Mouse (Mus musculus): ENCODE data around the gene Dtx3. TPM values are rescaled to one million over a fixed set of nuclear protein-coding genes. Genes with fewer than 3 reads are reported as not detected.
A peak's percentile ranks its signal among the peaks of the same experiment; 100 is the strongest.
"Not testable (repeated sequence)": the region's sequence is repeated elsewhere in the genome, so short reads cannot be mapped to it uniquely, and the experiment has no call there.

Gene Dtx3
- total and polyA plus RNA-seq, 2 experiments from 2014 or later, result 175 to 245 TPM

DNA sequence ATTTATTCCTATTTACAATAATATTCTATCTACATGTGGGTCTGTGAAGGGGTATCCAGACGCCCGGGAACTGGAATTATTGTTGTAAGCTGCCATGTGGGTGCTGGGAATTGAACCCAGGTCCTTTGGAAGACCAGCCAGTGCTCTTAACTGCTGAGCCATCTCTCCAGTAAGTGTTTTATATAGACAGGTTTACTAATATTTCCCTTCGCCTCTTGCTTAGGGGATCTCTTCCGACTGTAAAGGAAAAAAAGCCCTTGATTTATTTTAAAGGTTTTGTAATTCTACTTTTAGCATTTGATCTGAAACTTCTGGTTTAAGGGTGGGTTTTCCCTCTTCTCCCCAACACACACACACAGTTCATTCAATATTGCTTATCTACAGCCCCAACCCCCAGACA, 31.3 kb downstream of the Dtx3 start:
- ATAC-seq, result no peak
- peak overlapping the region; percentile 94 for H3K27ac ChIP-seq (ENCODE audit: low read depth, low read length)
- no peak for TF ChIP-seq CTCF (IDR thresholded peaks at IDR 0.05; ENCODE audit: low read depth)

DNA sequence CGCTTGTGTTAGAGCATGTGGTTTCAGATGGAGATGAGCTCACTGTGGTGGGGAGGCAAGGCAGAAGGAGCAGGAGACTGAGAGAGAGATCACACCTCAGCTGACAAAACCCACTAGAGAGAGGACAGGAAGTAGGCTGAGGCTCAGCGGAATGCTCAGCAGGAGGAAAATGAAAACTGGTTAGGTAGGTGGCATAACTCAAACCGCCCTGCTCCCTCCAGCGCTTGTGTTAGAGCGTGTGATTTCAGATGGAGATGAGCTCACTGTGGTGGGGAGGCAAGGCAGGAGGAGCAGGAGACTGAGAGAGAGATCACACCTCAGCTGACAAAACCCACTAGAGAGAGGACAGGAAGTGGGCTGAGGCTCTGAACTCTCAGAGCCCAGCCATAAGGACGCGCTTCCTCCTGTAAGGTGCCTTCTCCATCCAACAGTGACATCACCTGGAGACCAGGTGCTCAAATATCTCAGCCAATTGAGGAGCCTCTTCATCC, 32.7 kb downstream of the Dtx3 start:
- not testable (repeated sequence) for H3K27me3 ChIP-seq (ENCODE audit: insufficient read depth, low read length); H3K4me1 ChIP-seq (ENCODE audit: insufficient read depth); H3K27ac ChIP-seq (ENCODE audit: low read depth, low read length); DNase-seq; ATAC-seq; H3K4me3 ChIP-seq (ENCODE audit: low read depth, low read length); H3K36me3 ChIP-seq (ENCODE audit: insufficient read depth); H3K4me2 ChIP-seq (ENCODE audit: low read depth); H3K9ac ChIP-seq; H3K9me3 ChIP-seq (ENCODE audit: low read length)
- 57% methylated on average over 7 of the region's 7 CpGs for WGBS

More for the DNA sequence above, 31.3 kb downstream of the Dtx3 start:
- DNase-seq, result no peak
- H3K9me3 ChIP-seq (ENCODE audit: low read length), result no peaks in the 10 kb centered on the region
- H3K4me1 ChIP-seq (ENCODE audit: insufficient read depth), result no peaks in the 10 kb centered on the region
- peak overlapping the region; percentile 83; the same call in 1 of the 2 replicates for H3K4me3 ChIP-seq (ENCODE audit: low read depth, low read length)
- 90% methylated on average over 4 of the region's 4 CpGs for WGBS
- peak overlapping the region; percentile 99 for H3K9ac ChIP-seq
- H3K4me2 ChIP-seq (ENCODE audit: low read depth), result peak overlapping the region; percentile 84
- no peaks in the 10 kb centered on the region; the same call in 1 of the 2 replicates for H3K27me3 ChIP-seq (ENCODE audit: insufficient read depth, low read length)
- H3K36me3 ChIP-seq (ENCODE audit: insufficient read depth), result peaks cover 12% of the 10 kb centered on the region; the same call in 1 of the 2 replicates

DNA sequence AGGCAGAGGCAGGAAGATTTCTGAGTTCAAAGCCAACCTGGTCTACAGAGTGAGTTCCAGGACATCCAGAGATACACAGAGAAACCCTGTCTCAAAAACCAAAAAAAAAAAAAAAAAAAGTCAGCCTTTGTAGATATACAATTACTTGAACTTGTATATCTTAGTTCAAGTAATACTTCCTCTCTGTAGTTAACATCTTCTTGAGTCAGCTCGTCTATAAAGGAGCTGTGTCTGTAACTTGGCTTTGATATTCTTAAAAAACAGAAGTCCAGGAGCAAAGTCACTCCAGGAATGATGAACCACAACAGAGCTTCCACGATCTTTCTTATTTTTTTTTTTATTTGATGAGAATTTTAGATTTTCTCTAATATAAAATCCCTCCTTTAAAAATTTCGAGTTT, 34.8 kb downstream of the Dtx3 start:
- Histone ChIP-seq H3K9me3 (ENCODE audit: low read length) (no peaks in the 10 kb centered on the region), H3K9ac (no peak overlapping the region)
- 67% methylated on average over 3 of the region's 3 CpGs for WGBS

DNA sequence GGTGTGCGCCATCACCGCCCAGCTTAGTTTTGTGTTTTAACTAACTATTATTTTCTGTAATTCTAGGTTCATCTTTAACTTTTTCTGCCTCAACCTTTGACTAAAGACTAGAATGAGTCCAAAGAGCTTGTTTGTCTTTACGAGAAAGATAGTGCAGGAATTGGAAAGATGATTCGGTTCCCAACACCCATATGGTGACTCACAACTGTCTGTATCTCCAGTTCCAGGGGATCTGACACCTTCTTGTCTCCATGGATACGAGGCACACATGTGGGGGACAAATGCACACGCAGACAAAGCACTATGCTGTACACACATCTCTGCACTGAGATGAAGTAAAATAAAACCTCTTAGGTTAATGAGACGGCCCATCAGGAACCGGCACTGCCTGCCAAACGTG, 35.4 kb downstream of the Dtx3 start:
- H3K4me1 ChIP-seq (ENCODE audit: insufficient read depth), result no peaks in the 10 kb centered on the region
- no peaks in the 10 kb centered on the region for H3K9me3 ChIP-seq (ENCODE audit: low read length)
- no peak for DNase-seq
- TF ChIP-seq CTCF (IDR thresholded peaks at IDR 0.05; ENCODE audit: low read depth), result no peak
- H3K36me3 ChIP-seq (ENCODE audit: insufficient read depth), result no peaks in the 10 kb centered on the region
- no peak for ATAC-seq
- no peaks in the 10 kb centered on the region for H3K27me3 ChIP-seq (ENCODE audit: insufficient read depth, low read length)
- no peak overlapping the region for H3K4me2 ChIP-seq (ENCODE audit: low read depth)
- H3K27ac ChIP-seq (ENCODE audit: low read depth, low read length), result no peak overlapping the region
- WGBS, result 76% methylated on average over 9 of the region's 9 CpGs
- H3K4me3 ChIP-seq (ENCODE audit: low read depth, low read length), result no peak overlapping the region
- no peak overlapping the region for H3K9ac ChIP-seq

More for the DNA sequence above, 34.8 kb downstream of the Dtx3 start:
- DNase-seq, result no peak
- no peak overlapping the region for H3K4me2 ChIP-seq (ENCODE audit: low read depth)
- no peaks in the 10 kb centered on the region for H3K4me1 ChIP-seq (ENCODE audit: insufficient read depth)
- TF ChIP-seq CTCF (IDR thresholded peaks at IDR 0.05; ENCODE audit: low read depth), result no peak
- H3K27ac ChIP-seq (ENCODE audit: low read depth, low read length), result no peak overlapping the region
- no peak for ATAC-seq
- no peaks in the 10 kb centered on the region for H3K27me3 ChIP-seq (ENCODE audit: insufficient read depth, low read length)
- no peaks in the 10 kb centered on the region for H3K36me3 ChIP-seq (ENCODE audit: insufficient read depth)
- no peak overlapping the region for H3K4me3 ChIP-seq (ENCODE audit: low read depth, low read length)

DNA sequence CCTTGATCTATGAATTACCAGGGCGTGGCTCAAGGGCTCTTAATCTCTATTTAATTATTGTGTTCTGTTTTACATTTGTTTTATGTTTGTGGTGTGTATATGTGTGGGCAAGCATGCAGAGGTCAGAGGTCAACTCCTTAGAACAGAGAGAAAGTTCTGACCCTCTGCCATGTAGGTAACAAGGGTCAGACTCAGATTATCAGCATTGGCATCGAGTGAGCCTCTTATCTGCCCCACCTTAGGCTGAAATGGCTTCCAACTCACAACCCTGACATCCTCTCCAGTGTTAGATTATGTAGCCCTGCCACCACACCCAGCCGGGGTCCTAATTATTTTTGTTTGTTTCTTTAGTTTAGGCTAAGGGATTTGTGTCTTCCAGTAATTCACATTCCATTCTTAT, 37.1 kb downstream of the Dtx3 start:
- Histone ChIP-seq H3K4me2 (ENCODE audit: low read depth) (no peak overlapping the region), H3K4me3 (ENCODE audit: low read depth, low read length) (no peak overlapping the region), H3K9me3 (ENCODE audit: low read length) (no peaks in the 10 kb centered on the region), H3K9ac (no peak overlapping the region), H3K27ac (ENCODE audit: low read depth, low read length) (no peak overlapping the region), H3K4me1 (ENCODE audit: insufficient read depth) (no peaks in the 10 kb centered on the region), H3K27me3 (ENCODE audit: insufficient read depth, low read length) (no peaks in the 10 kb centered on the region), H3K36me3 (ENCODE audit: insufficient read depth) (no peaks in the 10 kb centered on the region)
- whole genome bisulfite sequencing, result 74% methylated on average over 3 of the region's 3 CpGs
- ATAC-seq, result no peak
- no peak for TF ChIP-seq CTCF (IDR thresholded peaks at IDR 0.05; ENCODE audit: low read depth)
- DNase-seq, result no peak

DNA sequence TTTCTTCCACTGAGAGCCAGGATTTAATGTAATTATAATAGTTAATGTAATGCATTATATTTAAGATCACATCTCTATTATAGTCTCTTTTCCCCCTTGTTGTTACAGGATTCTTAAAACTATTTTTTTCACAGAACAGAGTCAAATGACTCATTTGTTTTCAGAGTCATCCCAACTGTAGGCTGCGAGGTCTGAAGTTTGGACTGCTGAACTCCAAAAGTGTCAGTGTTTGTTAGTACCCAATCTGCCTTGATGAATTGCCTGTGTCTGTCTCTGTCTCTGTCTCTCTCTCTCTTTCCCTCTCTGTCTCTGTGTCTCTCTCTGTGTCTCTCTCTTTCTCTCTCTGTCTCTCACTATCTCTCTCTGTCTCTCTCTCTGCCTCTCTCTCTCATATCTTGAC, 39.0 kb downstream of the Dtx3 start:
- Histone ChIP-seq H3K27ac (ENCODE audit: low read depth, low read length) (no peak overlapping the region), H3K4me2 (ENCODE audit: low read depth) (no peak overlapping the region), H3K4me1 (ENCODE audit: insufficient read depth) (no peaks in the 10 kb centered on the region), H3K9me3 (ENCODE audit: low read length) (no peaks in the 10 kb centered on the region), H3K27me3 (ENCODE audit: insufficient read depth, low read length) (no peaks in the 10 kb centered on the region), H3K4me3 (ENCODE audit: low read depth, low read length) (no peak overlapping the region), H3K36me3 (ENCODE audit: insufficient read depth) (no peaks in the 10 kb centered on the region), H3K9ac (no peak overlapping the region)
- TF ChIP-seq CTCF (IDR thresholded peaks at IDR 0.05; ENCODE audit: low read depth), result no peak
- no peak for DNase-seq
- 89% methylated on average over 1 of the region's 1 CpGs for WGBS
- ATAC-seq, result no peak

DNA sequence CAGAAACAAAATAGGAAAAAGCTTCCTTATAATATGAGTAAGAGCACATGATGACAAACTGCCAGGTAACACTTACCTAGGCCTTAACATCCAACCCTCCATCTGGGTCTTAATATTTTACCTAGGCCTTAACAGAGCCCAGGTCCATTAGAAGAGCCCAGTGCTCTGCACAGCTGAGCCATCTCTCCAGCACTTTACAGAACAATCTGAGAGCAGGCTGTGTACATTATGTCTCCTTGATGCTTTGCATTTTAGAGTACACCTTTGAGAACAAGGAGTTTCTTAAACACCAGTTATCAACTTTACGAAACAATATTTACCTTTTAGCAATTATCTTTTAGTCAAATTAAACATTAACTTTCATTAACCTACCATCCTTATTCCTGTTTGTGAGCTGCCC, 39.4 kb downstream of the Dtx3 start:
- Histone ChIP-seq H3K36me3 (ENCODE audit: insufficient read depth) (no peaks in the 10 kb centered on the region), H3K4me3 (ENCODE audit: low read depth, low read length) (no peak overlapping the region), H3K27ac (ENCODE audit: low read depth, low read length) (no peak overlapping the region), H3K27me3 (ENCODE audit: insufficient read depth, low read length) (no peaks in the 10 kb centered on the region), H3K9me3 (ENCODE audit: low read length) (no peaks in the 10 kb centered on the region), H3K4me1 (ENCODE audit: insufficient read depth) (no peaks in the 10 kb centered on the region), H3K4me2 (ENCODE audit: low read depth) (no peak overlapping the region), H3K9ac (no peak overlapping the region)
- ATAC-seq (no peak), DNase-seq (no peak)
- WGBS, result 98% methylated on average over 1 of the region's 1 CpGs
- no peak for TF ChIP-seq CTCF (IDR thresholded peaks at IDR 0.05; ENCODE audit: low read depth)

Measured in forebrain, postnatal 0 days (tissue).